Mouse (Mus musculus) liver, embryonic 14.5 days (tissue): ENCODE data around the gene Pwp2.

ENCODE experiments used
- CTCF ChIP-seq: IDR thresholded peaks from 2 replicates; pipeline ENCODE4 v1.5.1; 2016; ENCODE audit warnings: antibody characterized with exemption, low read depth, control low read depth
- EP300 ChIP-seq: IDR thresholded peaks from 2 replicates; pipeline ENCODE4 v1.6.1; 2016; ENCODE audit warnings: antibody characterized with exemption, low read depth

DNA sequence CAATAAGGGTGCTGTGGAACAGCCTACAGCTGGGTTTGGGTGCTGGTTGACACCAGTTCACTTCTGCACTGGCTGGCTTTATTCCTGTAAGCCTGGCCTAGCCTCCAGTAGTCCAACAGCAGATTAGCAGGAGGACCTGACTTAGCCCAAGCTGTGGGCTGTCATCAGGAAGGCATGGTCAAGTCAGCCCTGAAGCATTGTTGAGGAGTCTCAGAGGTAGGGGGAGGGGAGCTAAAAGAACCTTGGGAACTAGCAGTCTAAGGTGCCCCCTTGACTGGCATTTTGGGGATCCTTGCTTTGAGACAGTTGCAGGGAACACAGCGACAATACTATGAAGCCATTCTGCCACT, 44.7 kb downstream of the Pwp2 start:
- TF ChIP-seq CTCF (no peak), EP300 (no peak)
